Mouse (Mus musculus): ENCODE measurements around the gene Qpctl. TPM values are rescaled to one million over a fixed set of nuclear protein-coding genes. Genes with fewer than 3 reads are reported as not detected.

The Qpctl gene
- polyA plus RNA-seq, 1 experiment, result not detected

GRCm38 (mm10) chr7:19097863-19098262, 51.2 kb downstream of the Qpctl start:
- TF ChIP-seq CTCF (IDR thresholded peaks at IDR 0.05; ENCODE audit: insufficient read depth, low read depth, low read length), result no peak
- TF ChIP-seq POLR2A (IDR thresholded peaks at IDR 0.05; ENCODE audit: insufficient read depth, low read depth, low read length), result no peak
- H3K4me3 ChIP-seq (ENCODE audit: insufficient read depth, low read depth, low read length), result no peak overlapping the region
- H3K4me1 ChIP-seq (ENCODE audit: control insufficient read depth, insufficient read depth, low read length), result peaks cover 29% of the 10 kb centered on the region
- H3K27ac ChIP-seq (ENCODE audit: insufficient read depth, low read depth, low read length), result no peak overlapping the region

GRCm38 (mm10) chr7:19097217-19097616, 51.9 kb downstream of the Qpctl start:
- Histone ChIP-seq H3K4me3 (ENCODE audit: insufficient read depth, low read depth, low read length) (no peak overlapping the region), H3K27ac (ENCODE audit: insufficient read depth, low read depth, low read length) (no peak overlapping the region), H3K4me1 (ENCODE audit: control insufficient read depth, insufficient read depth, low read length) (peaks cover 36% of the 10 kb centered on the region)
- TF ChIP-seq POLR2A (IDR thresholded peaks at IDR 0.05; ENCODE audit: insufficient read depth, low read depth, low read length) (no peak), CTCF (IDR thresholded peaks at IDR 0.05; ENCODE audit: insufficient read depth, low read depth, low read length) (no peak)
- WGBS, result 77% methylated on average over 2 of the region's 2 CpGs

DNA sequence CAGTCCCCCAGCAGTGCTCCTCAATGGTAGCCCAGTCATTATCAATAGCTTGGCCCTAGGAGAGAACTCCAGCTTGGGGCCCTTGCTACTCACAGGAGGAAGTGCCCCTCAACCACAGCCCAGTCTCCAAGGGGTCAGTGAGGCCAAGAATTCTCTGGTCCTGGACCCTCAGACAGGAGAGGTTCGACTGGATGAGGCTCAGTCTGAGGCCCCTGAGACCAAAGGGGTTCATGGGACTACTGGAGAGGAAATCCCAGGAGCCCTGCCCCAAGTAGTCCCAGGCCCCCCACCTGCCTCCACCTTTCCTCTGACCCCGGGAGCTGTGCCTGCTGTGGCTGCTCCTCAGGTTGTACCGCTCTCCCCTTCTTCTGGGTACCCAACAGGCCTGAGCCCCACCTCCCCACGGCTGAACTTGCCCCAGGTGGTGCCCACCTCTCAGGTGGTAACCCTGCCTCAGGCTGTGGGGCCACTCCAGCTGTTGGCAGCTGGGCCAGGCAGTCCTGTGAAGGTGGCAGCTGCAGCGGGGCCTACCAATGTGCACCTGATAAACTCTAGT, 52.6 kb downstream of the Qpctl start:
- TF ChIP-seq CTCF (IDR thresholded peaks at IDR 0.05; ENCODE audit: insufficient read depth, low read depth, low read length) (no peak), POLR2A (IDR thresholded peaks at IDR 0.05; ENCODE audit: insufficient read depth, low read depth, low read length) (no peak)
- H3K4me3 ChIP-seq (ENCODE audit: insufficient read depth, low read depth, low read length), result no peak overlapping the region
- H3K4me1 ChIP-seq (ENCODE audit: control insufficient read depth, insufficient read depth, low read length), result peaks cover 36% of the 10 kb centered on the region
- no peak overlapping the region for H3K27ac ChIP-seq (ENCODE audit: insufficient read depth, low read depth, low read length)
- WGBS, result 73% methylated on average over 5 of the region's 5 CpGs

DNA sequence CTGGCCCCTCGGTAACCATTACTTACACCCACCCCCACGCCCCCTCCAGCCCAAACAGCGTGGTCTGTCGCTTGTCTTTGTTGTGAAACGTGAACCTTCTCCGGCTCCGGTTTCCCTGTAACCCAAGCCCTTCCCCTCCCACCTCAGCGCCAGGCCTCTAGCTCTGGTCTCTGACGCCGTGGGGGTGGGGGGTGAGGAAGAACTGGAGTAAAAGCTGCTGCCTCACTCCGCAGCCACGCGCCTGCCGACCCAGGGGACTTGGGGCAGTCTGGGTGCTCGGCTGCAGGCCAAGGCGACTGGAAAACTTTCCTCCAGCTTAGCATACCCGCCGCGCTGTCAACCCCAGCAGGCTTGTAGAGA, 53.4 kb downstream of the Qpctl start:
- 7% methylated on average over 19 of the region's 19 CpGs for WGBS
- Histone ChIP-seq H3K27ac (ENCODE audit: insufficient read depth, low read depth, low read length) (no peak overlapping the region), H3K4me1 (ENCODE audit: control insufficient read depth, insufficient read depth, low read length) (peaks cover 36% of the 10 kb centered on the region), H3K4me3 (ENCODE audit: insufficient read depth, low read depth, low read length) (no peak overlapping the region)
- TF ChIP-seq POLR2A (IDR thresholded peaks at IDR 0.05; ENCODE audit: insufficient read depth, low read depth, low read length) (no peak), CTCF (IDR thresholded peaks at IDR 0.05; ENCODE audit: insufficient read depth, low read depth, low read length) (no peak)

DNA sequence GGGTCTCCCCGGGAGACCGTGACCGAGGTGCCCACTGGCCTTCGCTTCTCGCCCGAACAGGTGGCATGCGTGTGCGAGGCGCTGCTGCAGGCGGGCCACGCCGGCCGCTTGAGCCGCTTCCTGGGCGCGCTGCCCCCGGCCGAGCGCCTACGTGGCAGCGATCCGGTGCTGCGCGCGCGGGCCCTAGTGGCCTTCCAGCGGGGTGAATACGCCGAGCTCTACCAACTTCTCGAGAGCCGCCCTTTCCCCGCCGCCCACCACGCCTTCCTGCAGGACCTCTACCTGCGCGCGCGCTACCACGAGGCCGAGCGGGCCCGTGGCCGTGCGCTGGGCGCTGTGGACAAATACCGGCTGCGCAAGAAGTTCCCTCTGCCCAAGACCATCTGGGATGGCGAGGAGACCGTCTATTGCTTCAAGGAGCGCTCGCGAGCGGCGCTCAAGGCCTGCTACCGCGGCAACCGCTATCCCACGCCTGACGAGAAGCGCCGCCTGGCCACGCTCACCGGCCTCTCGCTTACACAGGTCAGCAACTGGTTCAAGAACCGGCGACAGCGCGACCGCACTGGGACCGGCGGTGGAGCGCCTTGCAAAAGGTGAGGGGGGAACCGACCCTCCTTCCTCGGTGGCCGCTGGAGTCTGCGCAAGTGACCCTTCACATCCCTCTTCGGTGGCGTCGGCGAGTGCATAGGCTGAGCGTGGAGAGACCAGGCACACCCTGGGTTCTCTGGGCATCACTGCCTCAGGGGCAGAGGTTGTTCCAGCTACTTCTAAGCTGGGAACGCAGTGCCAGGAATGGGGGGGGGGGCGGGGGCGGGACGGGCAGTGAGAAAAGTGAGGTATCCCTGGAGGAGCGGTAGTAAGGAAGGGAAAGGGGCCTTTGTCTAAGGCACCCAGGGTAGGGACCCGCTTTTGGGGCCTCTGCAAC, 54.0 kb downstream of the Qpctl start:
- H3K27ac ChIP-seq (ENCODE audit: insufficient read depth, low read depth, low read length), result no peak overlapping the region
- 1% methylated on average over 87 of the region's 87 CpGs for WGBS

GRCm38 (mm10) chr7:19094471-19094825, 54.6 kb downstream of the Qpctl start, which contains the start of gene Six5:
Six5 (plus strand) TSS chr7:19094594.
- Histone ChIP-seq H3K4me1 (ENCODE audit: control insufficient read depth, insufficient read depth, low read length) (peaks cover 36% of the 10 kb centered on the region), H3K4me3 (ENCODE audit: insufficient read depth, low read depth, low read length) (peak within 1 kb of the TSS; percentile 54), H3K27ac (ENCODE audit: insufficient read depth, low read depth, low read length) (peak within 1 kb of the TSS; percentile 27; the same call in 1 of the 2 replicates)
- TF ChIP-seq POLR2A (IDR thresholded peaks at IDR 0.05; ENCODE audit: insufficient read depth, low read depth, low read length) (no peak), CTCF (IDR thresholded peaks at IDR 0.05; ENCODE audit: insufficient read depth, low read depth, low read length) (no peak)
- under 1% methylated on average over 15 of the region's 36 CpGs for WGBS

More for the DNA sequence above, 54.0 kb downstream of the Qpctl start:
- Histone ChIP-seq H3K4me1 (ENCODE audit: control insufficient read depth, insufficient read depth, low read length) (peaks cover 36% of the 10 kb centered on the region), H3K4me3 (ENCODE audit: insufficient read depth, low read depth, low read length) (peak overlapping the region; percentile 54)
- TF ChIP-seq CTCF (IDR thresholded peaks at IDR 0.05; ENCODE audit: insufficient read depth, low read depth, low read length), result no peak
- no peak for TF ChIP-seq POLR2A (IDR thresholded peaks at IDR 0.05; ENCODE audit: insufficient read depth, low read depth, low read length)

GRCm38 (mm10) chr7:19093537-19094385, 55.3 kb downstream of the Qpctl start:
- Histone ChIP-seq H3K27ac (ENCODE audit: insufficient read depth, low read depth, low read length) (peak overlapping the region; percentile 27; the same call in 1 of the 2 replicates), H3K4me3 (ENCODE audit: insufficient read depth, low read depth, low read length) (peak overlapping the region; percentile 54), H3K4me1 (ENCODE audit: control insufficient read depth, insufficient read depth, low read length) (peaks cover 36% of the 10 kb centered on the region)
- TF ChIP-seq POLR2A (IDR thresholded peaks at IDR 0.05; ENCODE audit: insufficient read depth, low read depth, low read length), result no peak
- WGBS, result under 1% methylated on average over 45 of the region's 45 CpGs

GRCm38 (mm10) chr7:19093174-19093521, 55.9 kb downstream of the Qpctl start:
- TF ChIP-seq CTCF (IDR thresholded peaks at IDR 0.05; ENCODE audit: insufficient read depth, low read depth, low read length) (peak; percentile 82), POLR2A (IDR thresholded peaks at IDR 0.05; ENCODE audit: insufficient read depth, low read depth, low read length) (no peak)
- H3K4me3 ChIP-seq (ENCODE audit: insufficient read depth, low read depth, low read length), result peak overlapping the region; percentile 54
- WGBS, result 5% methylated on average over 15 of the region's 15 CpGs
- peaks cover 36% of the 10 kb centered on the region for H3K4me1 ChIP-seq (ENCODE audit: control insufficient read depth, insufficient read depth, low read length)
- peak overlapping the region; percentile 21; the same call in 1 of the 2 replicates for H3K27ac ChIP-seq (ENCODE audit: insufficient read depth, low read depth, low read length)
